Mouse (Mus musculus) heart, embryonic 15.5 days (tissue): ENCODE measurements at regions not wholly inside any gene's neighbourhood (a gene's known extent, or its start where the extent isn't known, plus 50 kb on each side); places are given as distances from the start of the nearest gene placed in this dataset.

Experiments used
- ATAC-seq: fragments of 200-750 bp; cut with Nextera tagmentation; replicated peaks from 2 replicates; pipeline ENCODE4 v1.8.0; 2017; ENCODE audit warnings: low read depth, moderate TSS enrichment; ENCODE audit not compliant: insufficient number of reproducible peaks, insufficient read depth, low FRiP score
- H3K27ac ChIP-seq: fragments of 300-500 bp; sonication (generic); 2 replicates; pipeline ENCODE4 v1.5.1; 2015; ENCODE audit warnings: mild to moderate bottlenecking, inconsistent platforms
- H3K27me3 ChIP-seq: fragments of 300-500 bp; sonication (generic); 2 replicates; pipeline ENCODE4 v1.6.1; 2015; ENCODE audit warnings: inconsistent platforms
- H3K36me3 ChIP-seq: fragments of 300-500 bp; sonication (generic); 2 replicates; pipeline ENCODE4 v1.6.1; 2015; ENCODE audit warnings: mild to moderate bottlenecking, inconsistent platforms
- H3K4me1 ChIP-seq: fragments of 300-500 bp; sonication (generic); replicated peaks from 2 replicates; pipeline ENCODE4 v1.6.1; 2015; ENCODE audit warnings: inconsistent platforms
- H3K4me2 ChIP-seq: fragments of 300-500 bp; sonication (generic); 2 replicates; pipeline ENCODE4 v1.6.1; 2015; ENCODE audit warnings: inconsistent platforms, mild to moderate bottlenecking, moderate library complexity
- H3K4me3 ChIP-seq: fragments of 300-500 bp; sonication (generic); 2 replicates; pipeline ENCODE4 v1.5.1; 2015; ENCODE audit warnings: mild to moderate bottlenecking, inconsistent platforms
- H3K9ac ChIP-seq: fragments of 300-500 bp; sonication (generic); 2 replicates; pipeline ENCODE4 v1.6.1; 2015; ENCODE audit warnings: mild to moderate bottlenecking, inconsistent platforms
- H3K9me3 ChIP-seq: fragments of 300-500 bp; sonication (generic); replicated peaks from 2 replicates; pipeline ENCODE4 v1.6.1; 2016; ENCODE audit warnings: inconsistent platforms
- WGBS: fragments of 180-500 bp; shearing (Covaris S2); methylation state at CpG from one replicate; pipeline ENCODE4 v1.1.7; 2015; ENCODE audit warnings: mixed read lengths; 5-methylcytosine and 5-hydroxymethylcytosine counted together

GRCm38 (mm10) chrX:60833456-60833855 is 59.8 kb downstream of the Sox3 start:
- H3K4me2 ChIP-seq: no peak overlapping the region
- H3K9me3 ChIP-seq: no peaks in the 10 kb centered on the region
- no peaks in the 10 kb centered on the region for H3K27me3 ChIP-seq
- H3K4me3 ChIP-seq: no peak overlapping the region
- ATAC-seq: no peak
- no peak overlapping the region for H3K27ac ChIP-seq
- no peak overlapping the region for H3K9ac ChIP-seq
- WGBS: 76% methylated on average over 6 of the region's 6 CpGs
- H3K4me1 ChIP-seq: no peaks in the 10 kb centered on the region
- H3K36me3 ChIP-seq: no peaks in the 10 kb centered on the region

DNA sequence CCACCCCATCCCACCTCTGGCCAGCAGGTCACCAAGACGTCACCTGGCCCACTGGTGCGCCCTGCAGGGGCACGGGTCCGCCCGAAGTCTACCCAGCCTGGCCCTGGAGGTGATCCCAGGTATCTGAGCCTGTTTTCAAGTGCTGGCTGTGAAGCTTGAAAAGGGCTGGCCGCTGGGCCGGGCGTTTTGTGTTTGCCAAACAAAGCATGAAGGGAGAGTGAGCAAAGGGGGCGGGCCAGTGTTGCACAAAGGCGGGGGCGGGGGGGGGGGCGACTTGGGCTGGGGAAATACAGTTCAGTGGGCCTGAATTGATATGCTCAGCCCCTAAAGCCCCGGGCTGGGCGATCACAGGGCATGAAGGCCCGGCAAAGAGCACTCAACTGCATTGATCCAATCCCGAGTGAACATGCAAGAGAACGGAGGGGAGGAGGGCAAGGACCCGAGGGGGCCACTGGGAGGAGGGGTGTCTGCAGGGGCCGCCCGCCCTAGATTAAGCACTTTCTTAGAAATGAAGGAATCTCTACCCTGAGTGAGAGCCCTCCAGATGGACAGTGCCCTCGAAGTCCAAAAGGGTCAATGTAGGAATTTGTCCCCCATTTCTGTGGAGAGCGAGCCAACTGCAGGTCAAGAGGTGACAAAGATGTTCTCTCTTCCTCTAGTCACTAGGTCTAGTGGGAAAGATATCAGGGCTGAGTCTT is 61.8 kb downstream of the Sox3 start:
- 36% methylated on average over 22 of the region's 22 CpGs for WGBS
- no peak overlapping the region for H3K4me3 ChIP-seq
- H3K9ac ChIP-seq: no peak overlapping the region
- no peak overlapping the region for H3K27ac ChIP-seq
- no peak overlapping the region for H3K4me2 ChIP-seq
- no peak for ATAC-seq
- no peaks in the 10 kb centered on the region for H3K27me3 ChIP-seq
- H3K36me3 ChIP-seq: no peaks in the 10 kb centered on the region
- no peaks in the 10 kb centered on the region for H3K9me3 ChIP-seq
- no peaks in the 10 kb centered on the region for H3K4me1 ChIP-seq

DNA sequence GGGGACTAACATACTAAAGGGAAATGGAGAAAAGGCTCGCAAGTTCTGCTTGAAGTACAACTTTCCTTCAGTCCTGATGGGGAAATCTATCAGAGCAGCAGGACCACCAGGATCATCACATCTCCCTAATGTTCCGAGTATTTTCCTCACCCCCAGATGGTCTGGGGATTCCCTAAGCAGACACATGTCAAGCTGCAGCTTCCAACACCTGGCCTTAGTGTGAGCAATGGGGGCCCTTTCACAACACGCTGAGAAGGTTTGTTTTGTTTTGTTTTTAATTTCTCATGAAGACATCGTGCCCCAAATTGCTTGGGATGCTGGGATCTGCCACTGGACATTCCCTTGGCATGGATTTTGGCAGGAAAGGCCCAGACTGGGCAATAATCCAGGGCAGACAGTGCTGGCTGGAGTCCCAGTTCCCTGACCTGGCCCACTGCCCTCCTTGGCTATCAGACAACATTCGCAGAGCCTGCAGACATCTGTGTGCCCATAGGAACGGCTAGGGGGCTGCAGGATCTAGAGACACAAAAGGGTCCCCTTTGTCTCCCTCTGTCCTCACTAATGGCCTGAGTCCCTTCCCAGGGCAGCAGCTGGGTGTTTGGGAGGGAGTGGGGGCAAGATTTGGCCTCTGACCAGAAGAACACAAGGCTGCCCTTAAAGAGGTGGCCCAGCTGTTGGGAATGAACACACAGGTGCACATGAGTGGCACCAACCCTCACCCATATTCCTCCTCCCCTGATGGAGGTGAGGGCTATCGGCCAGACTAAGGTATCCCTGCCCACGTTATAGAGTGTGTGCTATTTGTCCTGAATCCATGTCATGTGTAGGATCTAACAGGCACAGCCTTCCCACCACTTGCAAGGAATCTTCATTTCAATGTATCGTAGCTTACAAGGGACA is 67.8 kb downstream of the Sox3 start:
- Histone ChIP-seq H3K4me2 (no peak overlapping the region), H3K27ac (no peak overlapping the region), H3K4me1 (peaks cover 4% of the 10 kb centered on the region), H3K9ac (no peak overlapping the region), H3K27me3 (no peaks in the 10 kb centered on the region), H3K9me3 (no peaks in the 10 kb centered on the region), H3K4me3 (no peak overlapping the region), H3K36me3 (no peaks in the 10 kb centered on the region)
- 47% methylated on average over 9 of the region's 9 CpGs for WGBS
- ATAC-seq: peak; percentile 66; the same call in 1 of the 2 replicates

GRCm38 (mm10) chrX:60798567-60798966 is 94.7 kb downstream of the Sox3 start:
- H3K9ac ChIP-seq: no peak overlapping the region
- ATAC-seq: no peak
- H3K27me3 ChIP-seq: no peaks in the 10 kb centered on the region
- no peak overlapping the region for H3K27ac ChIP-seq
- no peak overlapping the region for H3K4me2 ChIP-seq
- no peaks in the 10 kb centered on the region for H3K9me3 ChIP-seq
- 72% methylated on average over 5 of the region's 5 CpGs for WGBS
- H3K4me1 ChIP-seq: no peaks in the 10 kb centered on the region
- no peak overlapping the region for H3K4me3 ChIP-seq
- H3K36me3 ChIP-seq: no peaks in the 10 kb centered on the region

GRCm38 (mm10) chrX:60780766-60781165 is 112.5 kb downstream of the Sox3 start:
- no peak for ATAC-seq
- WGBS: 25% methylated on average over 5 of the region's 5 CpGs
- Histone ChIP-seq H3K9ac (no peak overlapping the region), H3K27me3 (no peaks in the 10 kb centered on the region), H3K36me3 (no peaks in the 10 kb centered on the region), H3K4me1 (peaks cover 3% of the 10 kb centered on the region; the same call in 1 of the 2 replicates), H3K27ac (no peak overlapping the region), H3K4me2 (no peak overlapping the region), H3K9me3 (no peaks in the 10 kb centered on the region), H3K4me3 (no peak overlapping the region)

DNA sequence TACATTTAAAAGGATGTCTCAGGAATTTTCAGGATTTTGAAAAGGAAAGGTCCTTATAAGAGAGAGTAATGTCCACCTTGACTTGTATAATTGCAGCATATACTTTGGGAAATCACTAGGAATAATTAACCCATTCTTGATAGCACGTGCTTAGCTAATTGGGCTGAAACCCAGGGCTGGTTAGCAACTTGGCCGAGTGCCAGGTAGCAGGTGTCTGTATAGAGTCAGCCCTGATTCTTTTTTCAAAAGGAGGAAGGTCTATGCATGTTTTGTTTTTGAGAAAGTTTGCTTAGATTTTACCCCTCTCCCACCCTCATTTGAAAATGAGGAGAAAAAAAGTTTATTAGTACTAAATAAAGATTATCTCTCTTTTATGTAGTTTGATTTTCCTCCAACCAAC is 113.1 kb downstream of the Sox3 start:
- H3K4me3 ChIP-seq: no peak overlapping the region
- H3K4me1 ChIP-seq: peaks cover 3% of the 10 kb centered on the region; the same call in 1 of the 2 replicates
- H3K9me3 ChIP-seq: no peaks in the 10 kb centered on the region
- H3K27me3 ChIP-seq: no peaks in the 10 kb centered on the region
- no peak overlapping the region for H3K27ac ChIP-seq
- no peak for ATAC-seq
- no peak overlapping the region for H3K4me2 ChIP-seq
- no peak overlapping the region for H3K9ac ChIP-seq
- WGBS: 30% methylated on average over 2 of the region's 2 CpGs
- no peaks in the 10 kb centered on the region for H3K36me3 ChIP-seq

- H3K27me3 ChIP-seq: no peaks in the 10 kb centered on the region
- no peak overlapping the region for H3K9ac ChIP-seq
- no peaks in the 10 kb centered on the region for H3K9me3 ChIP-seq
- no peaks in the 10 kb centered on the region; the same call in 1 of the 2 replicates for H3K4me1 ChIP-seq
- no peaks in the 10 kb centered on the region for H3K36me3 ChIP-seq
- WGBS: 34% methylated on average over 5 of the region's 5 CpGs
- H3K4me3 ChIP-seq: no peak overlapping the region
- H3K27ac ChIP-seq: no peak overlapping the region
- ATAC-seq: peak; percentile 66; the same call in 1 of the 2 replicates
- no peak overlapping the region for H3K4me2 ChIP-seq
Observed at GRCm38 (mm10) chrX:60773645-60774044, 119.6 kb downstream of the Sox3 start.

DNA sequence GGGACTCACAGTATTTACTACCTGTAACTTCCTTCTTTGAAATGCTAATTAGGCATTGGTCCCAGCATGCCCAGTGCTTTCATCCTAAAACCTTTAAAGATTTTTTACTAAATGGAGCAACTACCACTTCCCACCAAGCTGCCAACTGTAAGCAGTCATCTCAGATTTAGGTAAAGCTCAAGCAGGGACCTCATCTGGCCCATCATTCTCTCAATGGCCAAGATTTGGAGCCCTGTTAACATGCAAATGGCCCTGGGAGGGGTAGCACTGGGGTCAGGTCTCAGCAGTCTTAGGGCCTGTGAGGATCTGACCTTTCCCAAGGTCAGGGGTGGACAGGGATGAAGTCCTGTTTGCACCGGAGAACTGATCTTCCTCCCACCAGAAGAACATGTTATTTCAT is 120.8 kb downstream of the Sox3 start:
- no peak overlapping the region for H3K4me2 ChIP-seq
- WGBS: 40% methylated on average over 1 of the region's 1 CpGs
- no peaks in the 10 kb centered on the region for H3K27me3 ChIP-seq
- H3K36me3 ChIP-seq: no peaks in the 10 kb centered on the region
- H3K27ac ChIP-seq: no peak overlapping the region
- no peak overlapping the region for H3K4me3 ChIP-seq
- H3K9ac ChIP-seq: no peak overlapping the region
- no peaks in the 10 kb centered on the region; the same call in 1 of the 2 replicates for H3K4me1 ChIP-seq
- H3K9me3 ChIP-seq: no peaks in the 10 kb centered on the region
- no peak for ATAC-seq

DNA sequence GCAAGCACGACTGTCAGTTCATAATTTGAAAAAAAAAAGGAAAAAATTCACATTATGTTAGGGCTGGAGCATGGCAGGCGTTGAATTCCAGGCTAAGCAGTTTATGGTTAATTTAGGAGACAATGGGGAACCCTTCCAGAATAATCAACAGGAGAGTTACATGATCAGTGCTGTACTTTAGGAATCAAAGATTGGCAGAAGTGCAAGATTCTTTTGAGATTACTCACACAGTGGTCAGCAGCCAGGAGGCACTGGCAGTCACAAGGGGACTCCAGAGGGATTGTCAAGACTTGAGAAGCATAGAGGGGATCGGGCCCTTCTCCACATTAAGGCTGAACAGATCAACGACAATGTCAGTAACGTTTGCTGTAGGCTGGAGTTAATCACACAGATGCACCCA is 142.8 kb downstream of the Sox3 start:
- Histone ChIP-seq H3K4me2 (no peak overlapping the region), H3K4me1 (no peaks in the 10 kb centered on the region), H3K4me3 (no peak overlapping the region), H3K9me3 (no peaks in the 10 kb centered on the region), H3K9ac (no peak overlapping the region), H3K27ac (no peak overlapping the region), H3K27me3 (no peaks in the 10 kb centered on the region), H3K36me3 (no peaks in the 10 kb centered on the region)
- WGBS: 54% methylated on average over 5 of the region's 5 CpGs
- ATAC-seq: no peak

DNA sequence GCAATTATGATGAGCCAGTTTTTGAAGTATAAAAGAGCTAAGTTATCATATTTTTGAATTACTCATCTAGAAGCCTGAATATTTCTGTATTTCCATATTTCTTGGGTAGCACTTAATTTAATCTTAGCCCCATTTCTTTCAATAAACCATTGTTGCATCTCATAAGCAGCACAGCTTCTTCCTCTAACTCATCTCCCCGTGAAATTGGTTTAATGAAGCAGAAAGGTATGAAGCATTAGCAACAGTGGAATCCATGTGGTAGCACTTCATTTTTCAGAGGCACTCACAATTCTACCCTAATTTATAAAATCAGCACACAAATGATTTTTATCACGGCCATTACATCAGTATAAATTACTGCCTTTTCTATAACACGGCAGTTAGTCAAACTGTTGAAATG is 149.3 kb downstream of the Sox3 start:
- Histone ChIP-seq H3K4me2 (no peak overlapping the region), H3K36me3 (no peaks in the 10 kb centered on the region), H3K27me3 (no peaks in the 10 kb centered on the region), H3K9ac (no peak overlapping the region), H3K4me1 (no peaks in the 10 kb centered on the region), H3K27ac (no peak overlapping the region), H3K4me3 (no peak overlapping the region), H3K9me3 (no peaks in the 10 kb centered on the region)
- WGBS: 75% methylated on average over 3 of the region's 3 CpGs
- no peak for ATAC-seq

- no peaks in the 10 kb centered on the region for H3K36me3 ChIP-seq
- H3K27ac ChIP-seq: no peak overlapping the region
- ATAC-seq: no peak
- 59% methylated on average over 3 of the region's 3 CpGs for WGBS
- no peaks in the 10 kb centered on the region for H3K9me3 ChIP-seq
- H3K27me3 ChIP-seq: no peaks in the 10 kb centered on the region
- no peak overlapping the region for H3K4me3 ChIP-seq
- H3K4me1 ChIP-seq: no peaks in the 10 kb centered on the region
- H3K4me2 ChIP-seq: no peak overlapping the region
- no peak overlapping the region for H3K9ac ChIP-seq
Observed at GRCm38 (mm10) chrX:60743020-60743707, 150.1 kb downstream of the Sox3 start.
